Mouse (Mus musculus) left cerebral cortex, adult 2 months (tissue): ENCODE data around the gene Gpr25. TPM values are rescaled to one million over a fixed set of nuclear protein-coding genes. Genes with fewer than 3 reads are reported as not detected.

Experiments used
- DNase-seq, 2 experiments: peaks; one replicate each; pipeline ENCODE4 v3.0.0; 2021 to 2022; ENCODE audit warnings: low spot score in 2 of 2, mixed read lengths in 1 of 2; ENCODE audit errors: extremely low spot score in 1 of 2
- H3K27ac ChIP-seq: fragments of 200-600 bp; 2 replicates; pipeline ENCODE4 v1.8.1; 2022
- H3K4me3 ChIP-seq: fragments of 200-600 bp; 2 replicates; pipeline ENCODE4 v1.8.1; 2022
- CTCF ChIP-seq: fragments of 200-600 bp; IDR thresholded peaks from 2 replicates; pipeline ENCODE4 v1.8.1; 2022; ENCODE audit warnings: antibody characterized with exemption, mild to moderate bottlenecking, moderate library complexity
- intact Hi-C: fragments of 180-260 bp; cut with DNase I; formaldehyde crosslinking; loops from one replicate; pipeline ENCODE4 v1.15.1; 2025
- total RNA-seq, 2 experiments: library from RNA; stranded (reverse); gene quantifications; 2 replicates each; pipeline ENCODE4 v1.2.3; 2021

Gpr25 gene
- total RNA-seq, 2 experiments from 2014 or later = 5.6 to 6.3 TPM

- intact Hi-C loops = no loop called here
- no peak overlapping the region for H3K27ac ChIP-seq
- no peak overlapping the region for H3K4me3 ChIP-seq
- DNase-seq = no peak
- TF ChIP-seq CTCF = no peak
Observed at GRCm38 (mm10) chr1:136255657-136256056, 5.0 kb downstream of the Gpr25 start.

GRCm38 (mm10) chr1:136255174-136255573 lies 5.5 kb downstream of the Gpr25 start:
- no peak overlapping the region for H3K27ac ChIP-seq
- no peak for DNase-seq
- TF ChIP-seq CTCF = no peak
- no peak overlapping the region for H3K4me3 ChIP-seq
- intact Hi-C loops = no loop called here

- Histone ChIP-seq H3K27ac (no peak overlapping the region), H3K4me3 (no peak overlapping the region)
- no peak for DNase-seq
- intact Hi-C loops = no loop called here
- TF ChIP-seq CTCF = no peak
Observed at GRCm38 (mm10) chr1:136254503-136255065, 6.1 kb downstream of the Gpr25 start.

- Histone ChIP-seq H3K4me3 (no peak overlapping the region), H3K27ac (no peak overlapping the region)
- intact Hi-C loops = no loop called here
- no peak for TF ChIP-seq CTCF
- DNase-seq = no peak
Observed at GRCm38 (mm10) chr1:136253472-136253871, 7.2 kb downstream of the Gpr25 start.

- TF ChIP-seq CTCF = no peak
- no peak overlapping the region for H3K4me3 ChIP-seq
- intact Hi-C loops = no loop called here
- DNase-seq = no peak
- H3K27ac ChIP-seq = no peak overlapping the region
Observed at GRCm38 (mm10) chr1:136249662-136250061, 11.0 kb downstream of the Gpr25 start.

GRCm38 (mm10) chr1:136247393-136247792 lies 13.3 kb downstream of the Gpr25 start:
- DNase-seq = no peak
- no peak for TF ChIP-seq CTCF
- intact Hi-C loops = no loop called here
- H3K4me3 ChIP-seq = no peak overlapping the region
- H3K27ac ChIP-seq = no peak overlapping the region

- DNase-seq = no peak
- H3K4me3 ChIP-seq = no peak overlapping the region
- no peak for TF ChIP-seq CTCF
- H3K27ac ChIP-seq = no peak overlapping the region
- intact Hi-C loops = no loop called here
Observed at GRCm38 (mm10) chr1:136244469-136244868, 16.2 kb downstream of the Gpr25 start.

GRCm38 (mm10) chr1:136241801-136242200 lies 18.9 kb downstream of the Gpr25 start:
- intact Hi-C loops = no loop called here
- DNase-seq = no peak
- Histone ChIP-seq H3K27ac (no peak overlapping the region), H3K4me3 (no peak overlapping the region)
- no peak for TF ChIP-seq CTCF

GRCm38 (mm10) chr1:136238495-136238894 lies 22.2 kb downstream of the Gpr25 start:
- intact Hi-C loops = no loop called here
- Histone ChIP-seq H3K4me3 (no peak overlapping the region), H3K27ac (no peak overlapping the region)
- DNase-seq = no peak
- no peak for TF ChIP-seq CTCF

GRCm38 (mm10) chr1:136234595-136235092 lies 26.0 kb downstream of the Gpr25 start:
- Histone ChIP-seq H3K27ac (no peak overlapping the region), H3K4me3 (peak overlapping the region; percentile 52)
- intact Hi-C loops = no loop called here
- no peak for DNase-seq
- TF ChIP-seq CTCF = no peak; the same call in 1 of the 2 replicates

GRCm38 (mm10) chr1:136233892-136234594 lies 26.6 kb downstream of the Gpr25 start, which contains the start of gene Inava:
Inava (minus strand) TSS chr1:136234264.
- no peak within 1 kb of the TSS; the same call in 1 of the 2 replicates for H3K27ac ChIP-seq
- H3K4me3 ChIP-seq = peak within 1 kb of the TSS; percentile 52
- DNase-seq = peak in 1 of 2 experiments; percentile 33
- TF ChIP-seq CTCF = peak; percentile 39; the same call in 1 of the 2 replicates
- intact Hi-C loops = no loop called here

GRCm38 (mm10) chr1:136232986-136233790 lies 27.5 kb downstream of the Gpr25 start:
- DNase-seq = no peak
- intact Hi-C loops = no loop called here
- H3K4me3 ChIP-seq = peak overlapping the region; percentile 52
- H3K27ac ChIP-seq = no peak overlapping the region
- TF ChIP-seq CTCF = no peak
